Mouse (Mus musculus) cerebellum, adult 2 months (tissue): ENCODE data around the gene Nfat5.
A peak's percentile ranks its signal among the peaks of the same experiment; 100 is the strongest.

ENCODE experiments used
- CTCF ChIP-seq: fragments of 200-500 bp; IDR thresholded peaks from 2 replicates; pipeline ENCODE4 v1.5.1; 2011; ENCODE audit warnings: low read depth, mild to moderate bottlenecking, control low read depth, low read length, moderate library complexity, borderline replicate concordance; ENCODE audit not compliant: insufficient read depth
- POLR2A ChIP-seq: fragments of 200-500 bp; IDR thresholded peaks from 2 replicates; pipeline ENCODE4 v1.6.1; 2011; ENCODE audit warnings: low read length, control low read depth, borderline replicate concordance; ENCODE audit not compliant: insufficient read depth

DNA sequence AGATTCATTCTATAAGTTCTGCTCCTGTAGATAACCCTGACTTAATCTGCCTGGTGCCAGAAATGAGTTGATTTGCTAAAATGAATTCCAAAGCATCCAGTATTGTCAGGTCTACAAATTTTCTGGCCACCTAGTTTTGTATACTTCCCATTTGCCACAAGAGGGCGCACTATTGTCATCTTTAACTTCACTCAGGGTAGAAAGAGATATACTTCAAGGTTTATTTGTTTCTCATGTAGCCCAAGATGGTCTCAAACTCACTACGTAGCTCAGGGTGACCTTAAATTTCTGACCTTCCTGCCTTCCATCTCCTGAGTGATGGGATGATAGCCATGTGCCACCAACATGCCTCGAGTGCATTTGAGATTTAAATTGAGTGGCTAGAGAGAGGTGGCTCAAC lies 93.4 kb downstream of the Nfat5 start:
- TF ChIP-seq CTCF (peak; percentile 38; the same call in 1 of the 2 replicates), POLR2A (no peak)
